Mouse (Mus musculus): ENCODE measurements at regions not wholly inside any gene's neighbourhood (a gene's known extent, or its start where the extent isn't known, plus 50 kb on each side); places are given as distances from the start of the nearest gene placed in this dataset.

- Histone ChIP-seq H3K4me1 (replicated peaks) (no peaks in the 10 kb centered on the region), H3K27me3 (no peaks in the 10 kb centered on the region), H3K36me3 (no peaks in the 10 kb centered on the region), H3K4me3 (no peak overlapping the region), H3K4me2 (no peak overlapping the region), H3K9ac (no peak overlapping the region), H3K9me3 (no peaks in the 10 kb centered on the region), H3K27ac (replicated peaks) (no peak overlapping the region)
- WGBS, result 72% methylated on average over 4 of the region's 4 CpGs
- no peak for ATAC-seq (ENCODE audit: low FRiP score, low read depth)
Measured at GRCm38 (mm10) chr5:127057770-127058169, 183.8 kb upstream of the Tmem132c start.

DNA sequence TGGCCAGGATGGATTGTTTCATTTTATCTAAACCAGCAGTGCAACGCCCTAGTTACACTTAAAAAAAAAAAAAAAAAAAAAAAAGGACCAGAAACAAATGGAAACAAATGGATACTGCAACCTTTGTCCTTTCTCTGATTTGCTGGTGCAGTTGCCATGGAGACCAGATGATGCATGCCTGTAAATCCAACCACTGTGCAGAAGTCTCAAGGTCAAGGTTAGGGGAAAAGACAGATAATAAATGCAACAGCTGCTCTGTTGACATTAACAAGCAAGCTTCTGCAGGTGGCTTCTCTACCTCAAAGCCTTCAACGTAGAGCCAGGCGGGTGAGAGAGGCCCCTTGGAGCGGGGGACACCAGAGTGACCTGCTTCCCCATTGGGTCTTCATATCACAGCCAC lies 167.3 kb upstream of the Tmem132c start:
- H3K27me3 ChIP-seq, result no peaks in the 10 kb centered on the region
- H3K36me3 ChIP-seq, result no peaks in the 10 kb centered on the region
- WGBS, result 65% methylated on average over 4 of the region's 4 CpGs
- H3K4me3 ChIP-seq, result no peak overlapping the region
- H3K9ac ChIP-seq, result no peak overlapping the region
- no peaks in the 10 kb centered on the region for H3K9me3 ChIP-seq
- H3K27ac ChIP-seq (replicated peaks), result no peak overlapping the region
- H3K4me1 ChIP-seq (replicated peaks), result no peaks in the 10 kb centered on the region
- ATAC-seq (ENCODE audit: low FRiP score, low read depth), result no peak
- H3K4me2 ChIP-seq, result no peak overlapping the region

Measured in hindbrain, embryonic 15.5 days (tissue).